Mouse (Mus musculus) liver, postnatal 0 days (tissue): ENCODE data around the gene Icosl.

Experiments
- CTCF ChIP-seq: sonication (generic); IDR thresholded peaks from 2 replicates; pipeline ENCODE4 v1.5.1; 2016; ENCODE audit warnings: antibody characterized with exemption, low read depth
- EP300 ChIP-seq: IDR thresholded peaks from 2 replicates; pipeline ENCODE4 v1.6.1; 2016; ENCODE audit warnings: antibody characterized with exemption, low read depth, mild to moderate bottlenecking

DNA sequence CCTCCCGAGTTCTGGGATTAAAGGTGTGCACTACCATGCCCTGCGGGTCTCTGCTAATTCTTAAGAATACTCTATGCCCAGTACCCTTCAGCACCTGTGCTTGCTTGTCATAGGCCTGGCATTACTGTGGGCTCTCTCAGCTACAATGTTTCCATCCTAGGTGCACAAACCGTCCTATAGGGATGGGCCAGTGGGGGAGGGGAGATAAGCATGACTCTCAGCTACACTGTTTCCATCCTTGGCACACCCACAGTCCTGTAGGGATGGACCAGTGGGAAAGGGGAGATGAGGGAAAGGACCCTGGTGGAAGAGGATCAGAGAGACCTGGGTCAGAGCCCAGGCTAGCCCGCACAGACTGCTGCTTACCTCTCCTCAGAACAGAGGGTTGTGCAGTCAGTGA is 32.0 kb upstream of the Icosl start:
- TF ChIP-seq EP300 (no peak), CTCF (no peak)
